Mouse (Mus musculus): Measurements from ENCODE around the gene Triobp. TPM values are rescaled to one million over a fixed set of nuclear protein-coding genes. Genes with fewer than 3 reads are reported as not detected.

Triobp gene
- polyA plus RNA-seq, 1 experiment from 2014 or later = 46.7 TPM

DNA sequence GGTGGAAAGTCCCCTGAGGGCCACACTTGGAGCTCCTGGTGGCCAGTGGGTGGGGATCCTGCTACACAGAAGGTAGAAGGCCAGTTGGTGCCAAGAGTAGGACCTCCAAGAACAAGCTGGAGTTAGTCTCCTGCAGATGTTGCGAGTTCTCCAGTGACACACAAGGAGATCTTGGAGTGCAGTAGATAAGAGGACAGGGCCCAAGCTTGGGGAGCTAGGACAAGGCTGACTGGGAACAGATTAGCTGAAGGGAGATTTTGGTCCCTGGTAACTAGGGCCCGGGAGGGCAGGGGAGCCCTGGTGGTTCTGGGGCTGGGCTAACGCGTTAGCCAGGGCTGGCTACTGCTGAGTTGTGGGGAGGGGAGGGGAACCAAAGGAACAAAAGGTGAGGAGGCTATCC lies 48.4 kb downstream of the Triobp start:
- Histone ChIP-seq H3K9me3 (ENCODE audit: control insufficient read depth, low read length) (no peaks in the 10 kb centered on the region), H3K27ac (ENCODE audit: low read depth, low read length) (no peak overlapping the region), H3K4me1 (replicated peaks; ENCODE audit: control insufficient read depth, insufficient read depth, low read length) (peaks cover 12% of the 10 kb centered on the region), H3K36me3 (ENCODE audit: control insufficient read depth, insufficient read depth, low read length) (peaks cover 41% of the 10 kb centered on the region), H3K4me2 (no peak overlapping the region), H3K4me3 (ENCODE audit: low read depth, low read length) (no peak overlapping the region), H3K9ac (ENCODE audit: low read depth, low read length) (no peak overlapping the region), H3K27me3 (replicated peaks; ENCODE audit: control insufficient read depth, insufficient read depth, low read length) (no peaks in the 10 kb centered on the region)
- DNase-seq (ENCODE audit: low spot score) (no peak), ATAC-seq (replicated peaks; ENCODE audit: low FRiP score) (peak; percentile 60; the same call in 1 of the 2 replicates)
- 74% methylated on average over 4 of the region's 4 CpGs for WGBS

DNA sequence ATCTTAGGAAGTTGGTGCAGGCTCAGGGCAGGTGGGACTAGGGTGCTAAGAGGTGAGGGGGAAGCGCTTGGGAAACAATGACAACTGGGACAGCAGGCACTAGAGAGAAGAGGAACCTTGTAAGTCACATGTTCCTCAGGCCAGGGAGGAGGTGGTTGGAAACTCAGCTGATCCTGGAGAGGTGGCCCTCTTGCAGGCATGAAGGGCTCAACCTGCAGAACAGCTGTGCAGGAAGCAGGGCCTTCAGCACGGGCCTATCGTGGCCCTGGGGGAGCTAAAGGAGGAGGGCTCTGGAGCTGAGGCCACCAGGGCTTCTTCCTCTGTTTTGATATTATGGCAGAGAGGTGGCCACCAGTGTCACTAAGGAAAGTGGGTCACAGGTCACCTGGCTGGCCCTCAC lies 49.1 kb downstream of the Triobp start:
- no peaks in the 10 kb centered on the region for H3K9me3 ChIP-seq (ENCODE audit: control insufficient read depth, low read length)
- no peaks in the 10 kb centered on the region for H3K27me3 ChIP-seq (replicated peaks; ENCODE audit: control insufficient read depth, insufficient read depth, low read length)
- no peak for ATAC-seq (replicated peaks; ENCODE audit: low FRiP score)
- 66% methylated on average over 3 of the region's 3 CpGs for WGBS
- H3K36me3 ChIP-seq (ENCODE audit: control insufficient read depth, insufficient read depth, low read length) = peaks cover 35% of the 10 kb centered on the region
- no peak overlapping the region for H3K4me3 ChIP-seq (ENCODE audit: low read depth, low read length)
- H3K4me2 ChIP-seq = no peak overlapping the region
- peaks cover 12% of the 10 kb centered on the region for H3K4me1 ChIP-seq (replicated peaks; ENCODE audit: control insufficient read depth, insufficient read depth, low read length)
- H3K27ac ChIP-seq (ENCODE audit: low read depth, low read length) = no peak overlapping the region
- DNase-seq (ENCODE audit: low spot score) = no peak
- no peak overlapping the region for H3K9ac ChIP-seq (ENCODE audit: low read depth, low read length)

- Histone ChIP-seq H3K4me2 (no peak overlapping the region), H3K4me1 (replicated peaks; ENCODE audit: control insufficient read depth, insufficient read depth, low read length) (peaks cover 12% of the 10 kb centered on the region), H3K27ac (ENCODE audit: low read depth, low read length) (no peak overlapping the region), H3K9ac (ENCODE audit: low read depth, low read length) (no peak overlapping the region), H3K27me3 (replicated peaks; ENCODE audit: control insufficient read depth, insufficient read depth, low read length) (no peaks in the 10 kb centered on the region), H3K9me3 (ENCODE audit: control insufficient read depth, low read length) (no peaks in the 10 kb centered on the region), H3K4me3 (ENCODE audit: low read depth, low read length) (no peak overlapping the region), H3K36me3 (ENCODE audit: control insufficient read depth, insufficient read depth, low read length) (peaks cover 30% of the 10 kb centered on the region)
- no peak for ATAC-seq (replicated peaks; ENCODE audit: low FRiP score)
- 75% methylated on average over 8 of the region's 8 CpGs for WGBS
- DNase-seq (ENCODE audit: low spot score) = no peak
Observed at GRCm38 (mm10) chr15:78998348-78998747, 50.8 kb downstream of the Triobp start.

DNA sequence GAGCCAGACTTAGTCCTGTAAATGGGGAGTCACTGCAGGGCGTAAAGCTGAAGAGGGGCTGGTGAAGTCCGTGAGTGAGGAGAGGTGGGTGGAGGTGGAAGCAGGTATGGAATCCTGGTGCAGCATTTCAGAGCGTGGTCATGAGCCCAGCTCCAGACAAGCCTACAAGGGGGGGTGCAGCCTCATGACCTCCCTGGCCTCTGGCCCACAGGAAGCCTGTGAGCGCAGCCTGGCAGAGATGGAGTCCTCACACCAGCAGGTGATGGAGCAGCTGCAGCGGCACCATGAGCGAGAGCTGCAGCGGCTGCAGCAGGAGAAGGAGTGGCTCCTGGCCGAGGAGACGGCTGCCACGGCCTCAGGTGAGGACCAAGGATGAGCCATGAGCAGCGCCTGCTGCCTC lies 52.1 kb downstream of the Triobp start:
- Histone ChIP-seq H3K36me3 (ENCODE audit: control insufficient read depth, insufficient read depth, low read length) (peaks cover 30% of the 10 kb centered on the region), H3K4me1 (replicated peaks; ENCODE audit: control insufficient read depth, insufficient read depth, low read length) (peaks cover 12% of the 10 kb centered on the region), H3K4me3 (ENCODE audit: low read depth, low read length) (no peak overlapping the region), H3K9me3 (ENCODE audit: control insufficient read depth, low read length) (no peaks in the 10 kb centered on the region), H3K4me2 (no peak overlapping the region), H3K27ac (ENCODE audit: low read depth, low read length) (no peak overlapping the region), H3K27me3 (replicated peaks; ENCODE audit: control insufficient read depth, insufficient read depth, low read length) (no peaks in the 10 kb centered on the region), H3K9ac (ENCODE audit: low read depth, low read length) (no peak overlapping the region)
- WGBS = 91% methylated on average over 11 of the region's 11 CpGs
- ATAC-seq (replicated peaks; ENCODE audit: low FRiP score) (no peak), DNase-seq (ENCODE audit: low spot score) (no peak)

DNA sequence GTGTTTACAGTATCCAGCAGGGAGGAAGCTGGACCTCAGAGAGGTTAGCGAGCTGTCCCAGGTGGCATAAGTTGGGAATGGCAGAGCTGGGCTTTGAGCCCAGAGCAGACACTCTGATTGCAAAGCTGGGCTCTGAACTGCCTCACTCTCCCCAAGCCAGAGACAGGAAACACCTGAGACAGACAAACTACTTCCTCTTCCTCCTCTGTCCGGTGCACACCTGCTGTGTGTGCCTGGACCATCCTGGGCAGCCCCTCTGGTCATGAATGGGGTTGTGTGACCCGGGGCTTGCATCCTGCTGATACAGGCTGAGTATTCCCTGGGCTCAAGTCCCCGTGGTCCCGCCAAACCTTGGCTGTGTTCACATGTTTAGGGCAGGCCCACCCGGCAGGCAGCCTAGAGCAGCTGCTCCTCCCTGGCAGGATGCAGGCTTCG lies 52.9 kb downstream of the Triobp start:
- no peak for ATAC-seq (replicated peaks; ENCODE audit: low FRiP score)
- WGBS = 80% methylated on average over 7 of the region's 7 CpGs
- DNase-seq (ENCODE audit: low spot score) = no peak
- Histone ChIP-seq H3K27me3 (replicated peaks; ENCODE audit: control insufficient read depth, insufficient read depth, low read length) (no peaks in the 10 kb centered on the region), H3K4me1 (replicated peaks; ENCODE audit: control insufficient read depth, insufficient read depth, low read length) (peaks cover 12% of the 10 kb centered on the region), H3K9me3 (ENCODE audit: control insufficient read depth, low read length) (no peaks in the 10 kb centered on the region), H3K27ac (ENCODE audit: low read depth, low read length) (no peak overlapping the region), H3K9ac (ENCODE audit: low read depth, low read length) (no peak overlapping the region), H3K36me3 (ENCODE audit: control insufficient read depth, insufficient read depth, low read length) (peaks cover 31% of the 10 kb centered on the region), H3K4me2 (no peak overlapping the region), H3K4me3 (ENCODE audit: low read depth, low read length) (no peak overlapping the region)

GRCm38 (mm10) chr15:79001559-79001958 lies 54.0 kb downstream of the Triobp start:
- Histone ChIP-seq H3K27ac (ENCODE audit: low read depth, low read length) (no peak overlapping the region), H3K27me3 (replicated peaks; ENCODE audit: control insufficient read depth, insufficient read depth, low read length) (no peaks in the 10 kb centered on the region), H3K4me2 (no peak overlapping the region), H3K9me3 (ENCODE audit: control insufficient read depth, low read length) (no peaks in the 10 kb centered on the region), H3K4me1 (replicated peaks; ENCODE audit: control insufficient read depth, insufficient read depth, low read length) (peaks cover 3% of the 10 kb centered on the region; the same call in 1 of the 2 replicates), H3K36me3 (ENCODE audit: control insufficient read depth, insufficient read depth, low read length) (peaks cover 33% of the 10 kb centered on the region), H3K9ac (ENCODE audit: low read depth, low read length) (no peak overlapping the region; the same call in 1 of the 2 replicates), H3K4me3 (ENCODE audit: low read depth, low read length) (no peak overlapping the region)
- ATAC-seq (replicated peaks; ENCODE audit: low FRiP score) (no peak), DNase-seq (ENCODE audit: low spot score) (no peak)
- WGBS = 91% methylated on average over 5 of the region's 5 CpGs

GRCm38 (mm10) chr15:79002036-79002435 lies 54.5 kb downstream of the Triobp start:
- no peak overlapping the region for H3K4me3 ChIP-seq (ENCODE audit: low read depth, low read length)
- DNase-seq (ENCODE audit: low spot score) (no peak), ATAC-seq (replicated peaks; ENCODE audit: low FRiP score) (no peak)
- 58% methylated on average over 19 of the region's 19 CpGs for WGBS
- no peaks in the 10 kb centered on the region for H3K9me3 ChIP-seq (ENCODE audit: control insufficient read depth, low read length)
- H3K27me3 ChIP-seq (replicated peaks; ENCODE audit: control insufficient read depth, insufficient read depth, low read length) = no peaks in the 10 kb centered on the region
- H3K4me1 ChIP-seq (replicated peaks; ENCODE audit: control insufficient read depth, insufficient read depth, low read length) = no peaks in the 10 kb centered on the region
- H3K27ac ChIP-seq (ENCODE audit: low read depth, low read length) = no peak overlapping the region
- H3K4me2 ChIP-seq = no peak overlapping the region
- peaks cover 32% of the 10 kb centered on the region for H3K36me3 ChIP-seq (ENCODE audit: control insufficient read depth, insufficient read depth, low read length)
- no peak overlapping the region; the same call in 1 of the 2 replicates for H3K9ac ChIP-seq (ENCODE audit: low read depth, low read length)

DNA sequence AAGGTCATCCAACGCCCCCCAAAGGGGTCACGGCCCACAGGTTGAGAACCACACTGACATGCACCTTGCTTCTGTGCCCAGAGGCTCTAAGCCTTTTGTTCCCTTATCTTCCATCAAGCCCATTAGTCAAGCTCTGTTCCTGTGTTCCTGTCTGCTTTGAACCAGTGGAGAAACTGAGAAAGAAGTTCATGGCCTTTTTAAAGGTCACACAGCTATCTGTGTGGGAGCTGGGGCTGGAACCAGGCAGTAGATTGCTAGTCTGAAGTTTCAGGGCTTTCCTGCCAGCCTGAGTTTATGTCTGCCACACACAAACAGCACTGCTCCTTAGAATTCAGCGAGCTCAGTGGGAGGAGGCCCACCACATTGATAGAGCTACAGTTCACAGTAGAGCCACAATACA lies 55.6 kb downstream of the Triobp start:
- Histone ChIP-seq H3K36me3 (ENCODE audit: control insufficient read depth, insufficient read depth, low read length) (peaks cover 32% of the 10 kb centered on the region), H3K4me1 (replicated peaks; ENCODE audit: control insufficient read depth, insufficient read depth, low read length) (no peaks in the 10 kb centered on the region), H3K27me3 (replicated peaks; ENCODE audit: control insufficient read depth, insufficient read depth, low read length) (no peaks in the 10 kb centered on the region), H3K4me2 (no peak overlapping the region), H3K9me3 (ENCODE audit: control insufficient read depth, low read length) (no peaks in the 10 kb centered on the region), H3K9ac (ENCODE audit: low read depth, low read length) (no peak overlapping the region), H3K4me3 (ENCODE audit: low read depth, low read length) (no peak overlapping the region), H3K27ac (ENCODE audit: low read depth, low read length) (no peak overlapping the region)
- no peak for ATAC-seq (replicated peaks; ENCODE audit: low FRiP score)
- DNase-seq (ENCODE audit: low spot score) = no peak
- WGBS = 83% methylated on average over 3 of the region's 3 CpGs

GRCm38 (mm10) chr15:79005581-79005980 lies 58.1 kb downstream of the Triobp start:
- DNase-seq (ENCODE audit: low spot score) = no peak
- WGBS = 89% methylated on average over 9 of the region's 9 CpGs

More at GRCm38 (mm10) chr15:79005581-79005980, 58.1 kb downstream of the Triobp start:
- Histone ChIP-seq H3K4me1 (replicated peaks; ENCODE audit: control insufficient read depth, insufficient read depth, low read length) (no peaks in the 10 kb centered on the region), H3K9me3 (ENCODE audit: control insufficient read depth, low read length) (no peaks in the 10 kb centered on the region), H3K4me3 (ENCODE audit: low read depth, low read length) (no peak overlapping the region), H3K4me2 (no peak overlapping the region), H3K27ac (ENCODE audit: low read depth, low read length) (no peak overlapping the region), H3K27me3 (replicated peaks; ENCODE audit: control insufficient read depth, insufficient read depth, low read length) (no peaks in the 10 kb centered on the region), H3K36me3 (ENCODE audit: control insufficient read depth, insufficient read depth, low read length) (peaks cover 28% of the 10 kb centered on the region), H3K9ac (ENCODE audit: low read depth, low read length) (no peak overlapping the region)
- ATAC-seq (replicated peaks; ENCODE audit: low FRiP score) = no peak

Data from liver, embryonic 11.5 days (tissue).